Mouse (Mus musculus) spleen, adult 2 months (tissue): ENCODE results near the gene Lrrc8b. TPM values are rescaled to one million over a fixed set of nuclear protein-coding genes. Genes with fewer than 3 reads are reported as not detected.

Experiments used
- DNase-seq, 2 experiments: peaks; one replicate each; pipeline versions ENCODE4 v3.0.0 to v3.0.0-alpha.2; 2012 to 2021; ENCODE audit warnings: low spot score in 2 of 2, low read depth in 1 of 2
- H3K27ac ChIP-seq: fragments of 200-500 bp; 2 replicates; pipeline ENCODE4 v1.5.1; 2012; ENCODE audit warnings: low read length, inconsistent platforms; ENCODE audit not compliant: insufficient read depth
- H3K27me3 ChIP-seq: fragments of 200-500 bp; 2 replicates; pipeline ENCODE4 v1.6.1; 2012; ENCODE audit warnings: mild to moderate bottlenecking, moderate library complexity, low read length, inconsistent platforms; ENCODE audit not compliant: control insufficient read depth, insufficient read depth
- H3K36me3 ChIP-seq: fragments of 200-500 bp; 2 replicates; pipeline ENCODE4 v1.6.1; 2012; ENCODE audit warnings: mild to moderate bottlenecking, low read length, inconsistent platforms; ENCODE audit not compliant: control insufficient read depth, insufficient read depth
- H3K4me1 ChIP-seq: fragments of 200-500 bp; 2 replicates; pipeline ENCODE4 v1.6.1; 2011; ENCODE audit warnings: inconsistent platforms; ENCODE audit not compliant: control insufficient read depth, insufficient read depth, insufficient read length
- H3K4me3 ChIP-seq: fragments of 200-500 bp; 2 replicates; pipeline ENCODE4 v1.5.1; 2011; ENCODE audit warnings: mild to moderate bottlenecking, inconsistent platforms; ENCODE audit not compliant: insufficient read depth, insufficient read length; ENCODE audit errors: extremely low read depth
- CTCF ChIP-seq: fragments of 200-500 bp; IDR thresholded peaks from 2 replicates; pipeline ENCODE4 v1.5.1; 2011; ENCODE audit warnings: mild to moderate bottlenecking, inconsistent platforms; ENCODE audit not compliant: insufficient read depth, insufficient read length, insufficient replicate concordance; ENCODE audit errors: extremely low read depth
- POLR2A ChIP-seq: fragments of 200-500 bp; IDR thresholded peaks from 2 replicates; pipeline ENCODE4 v1.6.1; 2011; ENCODE audit warnings: low read depth, low read length, inconsistent platforms
- WGBS: fragments of 180-500 bp; shearing (Covaris S2); methylation state at CpG from one replicate; pipeline ENCODE4 v1.1.7; 2018; 5-methylcytosine and 5-hydroxymethylcytosine counted together
- polyA plus RNA-seq: library from polyadenylated mRNA; depleted of rRNA; stranded (reverse); fragments of >200 nt; gene quantifications from 2 replicates; pipeline ENCODE4 v1.2.3, GENCODE M21; 2012; rRNA removed

The Lrrc8b gene
- polyA plus RNA-seq = 3.0 and 4.1 TPM in 2 replicates

DNA sequence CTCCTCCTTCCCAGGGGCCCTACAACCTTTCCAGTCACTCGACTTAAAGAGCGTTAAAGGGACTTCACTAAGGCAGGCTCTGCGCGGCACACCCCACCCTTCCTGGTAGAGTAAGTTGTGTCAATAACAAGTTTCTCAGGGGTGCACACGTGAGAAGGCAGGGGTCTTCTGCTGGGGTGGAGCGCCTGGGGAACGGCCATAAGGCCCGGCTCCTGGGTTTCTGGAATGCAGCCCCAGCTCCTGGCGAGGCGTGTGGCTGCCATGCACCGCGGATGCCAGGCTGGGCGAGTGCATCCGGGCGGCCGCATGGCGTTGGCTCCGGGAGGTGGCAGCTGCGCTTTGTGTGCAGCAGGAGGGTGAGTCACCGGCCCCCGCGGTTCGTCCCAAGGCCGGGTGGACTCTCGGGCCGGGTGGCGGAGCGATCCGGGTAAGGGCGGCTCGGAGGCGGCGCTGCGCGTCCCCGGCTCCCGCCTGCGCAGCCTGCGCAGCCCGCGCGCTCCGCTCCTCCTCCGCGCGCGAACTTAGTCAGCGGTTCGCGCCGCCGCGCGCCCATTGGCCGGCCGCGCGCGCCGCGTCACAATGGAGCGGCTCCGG is at the start of gene Lrrc8b:
Lrrc8b (plus strand) TSS at position 578 of the 594 bp plus-strand sequence.
- Histone ChIP-seq H3K36me3 (no peaks in the 10 kb centered on the region), H3K27me3 (no peaks in the 10 kb centered on the region), H3K27ac (peak within 1 kb of the TSS; percentile 66), H3K4me3 (peak within 1 kb of the TSS; percentile 83), H3K4me1 (no peaks in the 10 kb centered on the region)
- TF ChIP-seq CTCF (no peak), POLR2A (peak; percentile 13; the same call in 1 of the 2 replicates)
- 1% methylated on average over 63 of the region's 63 CpGs for WGBS
- peak; percentile 64 to 69 for DNase-seq

DNA sequence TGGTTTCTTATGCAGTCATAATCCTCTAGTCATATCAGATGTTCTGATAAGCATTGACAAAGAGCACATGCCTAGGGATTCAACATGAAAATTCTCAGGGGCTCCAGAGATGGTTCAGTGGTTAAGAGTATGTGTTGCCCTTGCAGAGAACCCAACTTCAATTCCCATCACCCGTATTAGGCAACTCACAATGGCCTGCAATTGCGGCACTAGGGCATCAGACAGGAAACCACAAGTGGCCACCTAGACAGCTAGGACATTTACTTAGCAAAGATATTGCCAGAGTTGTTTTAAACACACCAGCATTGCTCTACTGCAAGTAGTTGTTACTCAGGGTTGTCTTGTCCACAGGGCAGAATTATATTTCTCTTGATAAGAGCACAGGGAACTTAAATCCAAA is 34.1 kb upstream of the Lrrc8b start:
- no peaks in the 10 kb centered on the region for H3K36me3 ChIP-seq
- H3K4me1 ChIP-seq = no peaks in the 10 kb centered on the region
- TF ChIP-seq POLR2A (no peak), CTCF (no peak)
- WGBS = 53% methylated on average over 2 of the region's 2 CpGs
- H3K27ac ChIP-seq = no peak overlapping the region
- no peaks in the 10 kb centered on the region for H3K27me3 ChIP-seq
- no peak overlapping the region for H3K4me3 ChIP-seq
- no peak for DNase-seq

DNA sequence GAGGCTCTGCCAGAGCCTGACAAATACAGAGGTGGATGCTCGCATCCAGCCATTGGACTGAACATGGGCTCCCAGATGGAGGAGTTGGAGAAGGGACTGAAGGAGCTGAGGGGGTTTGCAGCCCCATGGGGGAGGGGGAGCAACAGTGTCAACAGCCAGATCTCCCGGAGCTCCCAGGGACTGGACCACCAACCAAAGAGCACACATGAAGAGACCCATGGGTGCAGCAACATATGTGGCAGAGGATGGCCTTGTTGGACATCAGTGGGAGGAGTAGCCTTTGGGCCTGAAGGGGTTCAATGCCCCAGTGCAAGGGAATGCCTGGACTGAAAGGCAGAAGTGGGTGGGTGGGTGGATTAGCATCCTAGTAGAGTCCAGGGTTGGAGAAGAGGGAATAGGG is 25.2 kb upstream of the Lrrc8b start:
- no peak for TF ChIP-seq CTCF
- no peak for TF ChIP-seq POLR2A
- H3K4me3 ChIP-seq = no peak overlapping the region
- no peaks in the 10 kb centered on the region for H3K36me3 ChIP-seq
- H3K27me3 ChIP-seq = no peaks in the 10 kb centered on the region
- 80% methylated on average over 2 of the region's 2 CpGs for WGBS
- DNase-seq = no peak
- no peaks in the 10 kb centered on the region for H3K4me1 ChIP-seq
- H3K27ac ChIP-seq = no peak overlapping the region

DNA sequence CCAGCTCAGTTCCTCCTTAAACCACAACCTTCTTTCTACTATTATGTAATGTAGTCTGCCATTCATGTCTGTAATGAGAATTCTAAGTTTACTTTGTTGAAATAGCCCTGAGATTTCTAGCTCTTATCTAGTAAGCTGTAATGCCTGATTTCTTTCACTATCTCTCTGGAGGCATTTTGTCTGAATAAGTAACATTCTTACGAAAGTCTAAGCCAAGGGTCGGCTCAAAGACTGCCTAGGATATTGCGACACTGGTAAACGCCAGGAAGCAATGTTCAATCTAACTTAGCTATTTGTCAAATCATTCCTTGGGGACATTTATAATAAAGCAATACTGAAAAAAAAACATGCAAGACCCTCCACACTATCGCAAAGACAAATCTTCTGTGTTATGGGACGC is 21.8 kb upstream of the Lrrc8b start:
- TF ChIP-seq CTCF (no peak), POLR2A (no peak)
- Histone ChIP-seq H3K4me1 (no peaks in the 10 kb centered on the region), H3K27ac (no peak overlapping the region), H3K27me3 (no peaks in the 10 kb centered on the region), H3K4me3 (no peak overlapping the region), H3K36me3 (no peaks in the 10 kb centered on the region)
- no peak for DNase-seq
- 90% methylated on average over 6 of the region's 6 CpGs for WGBS

DNA sequence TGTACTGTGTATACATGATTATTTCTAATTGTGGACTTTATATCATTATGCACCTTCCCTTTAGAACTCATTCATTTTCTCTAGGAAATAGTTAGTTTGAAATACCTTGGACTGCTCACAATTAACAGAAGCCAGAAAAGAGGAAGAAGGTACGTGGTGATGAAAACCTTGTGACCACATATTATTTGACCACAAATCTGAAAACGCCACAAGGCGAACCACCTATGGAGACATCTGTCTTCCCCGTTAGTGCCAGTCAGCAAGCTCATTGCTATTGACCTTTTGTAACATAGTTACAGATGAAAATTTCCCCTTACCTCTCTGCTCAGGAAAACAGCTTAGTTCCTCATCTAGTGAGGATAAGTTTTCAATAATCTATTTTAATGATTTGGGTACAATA is 20.4 kb upstream of the Lrrc8b start:
- H3K27me3 ChIP-seq = no peaks in the 10 kb centered on the region
- TF ChIP-seq POLR2A = no peak
- no peak for TF ChIP-seq CTCF
- H3K4me1 ChIP-seq = no peaks in the 10 kb centered on the region
- no peak for DNase-seq
- no peak overlapping the region for H3K27ac ChIP-seq
- WGBS = 14% methylated on average over 4 of the region's 4 CpGs
- no peak overlapping the region for H3K4me3 ChIP-seq
- no peaks in the 10 kb centered on the region for H3K36me3 ChIP-seq

DNA sequence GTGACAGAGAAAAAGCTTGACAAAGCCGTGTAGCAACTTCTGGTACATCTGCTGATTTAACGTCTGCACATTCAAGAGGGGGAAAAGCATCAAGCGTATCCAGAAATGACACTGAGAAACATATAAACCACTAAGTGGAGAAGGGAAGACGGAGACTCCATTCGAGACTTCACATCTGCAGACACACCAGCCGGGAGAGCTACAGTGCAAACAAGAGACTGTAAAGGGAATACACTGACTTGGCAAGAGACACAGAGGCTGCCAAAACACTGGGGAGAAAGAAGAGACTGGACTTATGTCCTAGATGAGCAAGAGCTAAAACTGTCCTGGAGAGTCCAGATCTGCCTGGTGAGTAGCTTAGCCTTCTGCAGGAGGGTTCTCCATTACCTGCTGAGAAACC is 16.6 kb upstream of the Lrrc8b start:
- no peak overlapping the region for H3K27ac ChIP-seq
- TF ChIP-seq POLR2A (no peak), CTCF (no peak)
- no peaks in the 10 kb centered on the region for H3K4me1 ChIP-seq
- 87% methylated on average over 6 of the region's 6 CpGs for WGBS
- H3K36me3 ChIP-seq = no peaks in the 10 kb centered on the region
- H3K4me3 ChIP-seq = no peak overlapping the region
- no peak for DNase-seq
- no peaks in the 10 kb centered on the region for H3K27me3 ChIP-seq

DNA sequence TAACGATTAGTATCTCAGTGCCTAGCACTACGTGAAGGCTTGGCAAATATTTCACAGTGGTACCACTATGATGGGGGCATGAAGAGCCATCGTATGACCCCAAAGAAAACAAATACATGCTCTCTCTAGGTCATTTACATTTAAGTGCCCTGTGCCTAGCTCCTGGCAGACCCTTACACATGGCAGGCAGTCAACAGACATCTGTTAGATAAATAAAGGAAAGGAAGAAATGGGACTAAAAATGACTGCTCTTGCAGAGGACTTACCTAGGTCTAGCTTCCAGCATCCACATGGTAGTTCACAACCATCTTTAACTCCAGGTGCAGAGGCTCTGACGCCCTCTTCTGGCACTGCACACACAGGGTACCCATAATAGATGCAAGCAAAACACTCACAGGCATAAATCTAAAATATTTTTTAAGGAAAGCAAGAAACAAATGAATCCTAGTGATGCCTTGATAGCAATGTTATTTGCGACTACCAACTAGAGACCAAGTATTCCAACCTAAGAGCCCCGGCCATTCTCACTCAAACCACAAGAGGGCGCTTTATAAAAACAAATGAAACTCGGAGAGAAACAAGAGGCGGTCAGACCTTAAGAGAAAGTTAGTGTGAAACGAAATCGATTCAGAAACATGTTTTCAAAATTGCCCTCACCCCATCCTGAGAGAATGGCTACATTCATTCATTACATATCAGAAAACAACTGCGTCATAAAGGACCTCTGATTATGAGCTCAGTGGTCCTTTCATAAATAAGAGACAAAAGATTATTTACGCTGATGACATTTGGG is 15.7 kb upstream of the Lrrc8b start:
- no peak overlapping the region; the same call in 1 of the 2 replicates for H3K4me3 ChIP-seq
- TF ChIP-seq POLR2A = no peak
- TF ChIP-seq CTCF = 0 out of 2 replicates have a peak, but pooled peaks have one; percentile 11

More for the DNA sequence above, 15.7 kb upstream of the Lrrc8b start:
- DNase-seq = peak in 1 of 2 experiments; percentile 64
- 34% methylated on average over 13 of the region's 13 CpGs for WGBS
- no peaks in the 10 kb centered on the region for H3K4me1 ChIP-seq
- no peaks in the 10 kb centered on the region for H3K36me3 ChIP-seq
- no peak overlapping the region for H3K27ac ChIP-seq
- H3K27me3 ChIP-seq = no peaks in the 10 kb centered on the region
